Mouse (Mus musculus) bone marrow, adult 2 months (tissue): ENCODE data around the gene Bcar3.

Experiments used
- CTCF ChIP-seq: fragments of 200-500 bp; IDR thresholded peaks from 2 replicates; pipeline ENCODE4 v1.5.1; 2011; ENCODE audit warnings: low read length, control low read depth; ENCODE audit not compliant: control insufficient read depth, insufficient read depth
- POLR2A ChIP-seq: fragments of 200-500 bp; IDR thresholded peaks from 2 replicates; pipeline ENCODE4 v1.6.1; 2011; ENCODE audit warnings: low read depth, mild to moderate bottlenecking, control low read depth, low read length, borderline replicate concordance; ENCODE audit not compliant: control insufficient read depth

- TF ChIP-seq CTCF: no peak
- no peak for TF ChIP-seq POLR2A
These were observed 246.2 kb downstream of the Bcar3 start for GRCm38 (mm10) chr3:122539961-122540690.
